In genomic region chr11:104133442-104133983, GRCm38 (mm10) we compare ENCODE assay signal across 8 mouse cellular contexts. TPM values are rescaled to one million over a fixed set of nuclear protein-coding genes. Genes with fewer than 3 reads are reported as not detected.
DNase-seq lines count a peak whose midpoint lies in the region; ATAC-seq and TF ChIP-seq lines count a peak whose summit lies in the region.

No protein-coding gene starts in this region.

- WGBS in liver, embryonic 12.5 days (ENCODE audit: insufficient replicate concordance), result 3% methylated on average over 47 of the region's 47 CpGs
- WGBS in liver, postnatal 0 days (ENCODE audit: insufficient replicate concordance), result 1% methylated on average over 47 of the region's 47 CpGs
- WGBS in hindbrain, embryonic 12.5 days, result 1% methylated on average over 47 of the region's 47 CpGs
- WGBS in neural tube, embryonic 11.5 days, result under 1% methylated on average over 47 of the region's 47 CpGs

- no peak for TF ChIP-seq EP300 in liver, postnatal 0 days (IDR thresholded peaks at IDR 0.05; ENCODE audit: low read depth)

- no peak overlapping the region for H3K9ac ChIP-seq in liver, embryonic 12.5 days
- no peak overlapping the region for H3K9ac ChIP-seq in liver, postnatal 0 days (replicated peaks)
- H3K9ac ChIP-seq in hindbrain, embryonic 12.5 days, result peak overlapping the region; percentile 77
- H3K9ac ChIP-seq in neural tube, embryonic 11.5 days (ENCODE audit: low read length), result peak overlapping the region; percentile 60

- peaks cover 5% of the 10 kb centered on the region; the same call in 1 of the 2 replicates for H3K4me1 ChIP-seq in liver, embryonic 12.5 days
- peaks cover 3% of the 10 kb centered on the region; the same call in 1 of the 2 replicates for H3K4me1 ChIP-seq in liver, postnatal 0 days (ENCODE audit: insufficient read depth)
- H3K4me1 ChIP-seq in hindbrain, embryonic 12.5 days, result peaks cover 15% of the 10 kb centered on the region
- H3K4me1 ChIP-seq in neural tube, embryonic 11.5 days (ENCODE audit: control insufficient read depth, insufficient read depth, low read length), result peaks cover 14% of the 10 kb centered on the region; the same call in 1 of the 2 replicates

- H3K4me2 ChIP-seq in liver, embryonic 12.5 days, result peak overlapping the region; percentile 62
- no peak overlapping the region for H3K4me2 ChIP-seq in liver, postnatal 0 days (ENCODE audit: low read depth, low read length)
- peak overlapping the region; percentile 99 for H3K4me2 ChIP-seq in hindbrain, embryonic 12.5 days (replicated peaks)
- peak overlapping the region; percentile 85 for H3K4me2 ChIP-seq in neural tube, embryonic 11.5 days (ENCODE audit: low read depth)

- H3K4me3 ChIP-seq in liver, embryonic 12.5 days, result peak overlapping the region; percentile 41; the same call in 1 of the 2 replicates
- no peak overlapping the region for H3K4me3 ChIP-seq in liver, postnatal 0 days (ENCODE audit: low read depth, low read length)
- peak overlapping the region; percentile 62 for H3K4me3 ChIP-seq in hindbrain, embryonic 12.5 days
- H3K4me3 ChIP-seq in neural tube, embryonic 11.5 days (ENCODE audit: low read depth, low read length), result peak overlapping the region; percentile 55

- DNase-seq in cerebellum, adult 11-12 months, result peak; percentile 59
- DNase-seq in cerebellum, postnatal 4 days (ENCODE audit: low spot score in 2 of 2), result no peak
- DNase-seq in liver, postnatal 0 days, result no peak
- DNase-seq in neural tube, embryonic 11.5 days (ENCODE audit: low spot score), result peak; percentile 28
- no peak for DNase-seq in yolk sac, embryonic 10.5 days (ENCODE audit: low spot score)

- H3K27ac ChIP-seq in liver, embryonic 12.5 days, result no peak overlapping the region
- no peak overlapping the region for H3K27ac ChIP-seq in liver, postnatal 0 days (ENCODE audit: low read depth)
- H3K27ac ChIP-seq in hindbrain, embryonic 12.5 days, result no peak overlapping the region
- H3K27ac ChIP-seq in neural tube, embryonic 11.5 days (ENCODE audit: low read depth, low read length), result no peak overlapping the region

- no peaks in the 10 kb centered on the region for H3K9me3 ChIP-seq in liver, embryonic 12.5 days (replicated peaks)
- no peaks in the 10 kb centered on the region for H3K9me3 ChIP-seq in liver, postnatal 0 days (ENCODE audit: low read length)
- H3K9me3 ChIP-seq in hindbrain, embryonic 12.5 days (replicated peaks), result no peaks in the 10 kb centered on the region
- H3K9me3 ChIP-seq in neural tube, embryonic 11.5 days (ENCODE audit: control insufficient read depth, low read length), result no peaks in the 10 kb centered on the region

- H3K36me3 ChIP-seq in liver, embryonic 12.5 days, result no peaks in the 10 kb centered on the region
- no peaks in the 10 kb centered on the region for H3K36me3 ChIP-seq in liver, postnatal 0 days (replicated peaks; ENCODE audit: insufficient read depth, low read length)
- H3K36me3 ChIP-seq in hindbrain, embryonic 12.5 days, result no peaks in the 10 kb centered on the region
- no peaks in the 10 kb centered on the region for H3K36me3 ChIP-seq in neural tube, embryonic 11.5 days (ENCODE audit: control insufficient read depth, insufficient read depth, low read length)

- ATAC-seq in liver, embryonic 12.5 days, result no peak
- ATAC-seq in liver, postnatal 0 days, result no peak
- no peak for ATAC-seq in hindbrain, embryonic 12.5 days (ENCODE audit: low FRiP score)
- ATAC-seq in neural tube, embryonic 11.5 days (ENCODE audit: insufficient read depth, low FRiP score, low TSS enrichment), result no peak
- no peak for ATAC-seq in megakaryocyte-erythroid progenitor cell, adult 5-6 weeks (replicated peaks; ENCODE audit: low FRiP score, low TSS enrichment, poor library complexity, severe bottlenecking)

- peaks cover 86% of the 10 kb centered on the region for H3K27me3 ChIP-seq in liver, embryonic 12.5 days (replicated peaks)
- H3K27me3 ChIP-seq in liver, postnatal 0 days (ENCODE audit: insufficient read depth, low read length), result peaks cover 69% of the 10 kb centered on the region
- peaks cover 81% of the 10 kb centered on the region for H3K27me3 ChIP-seq in hindbrain, embryonic 12.5 days
- H3K27me3 ChIP-seq in neural tube, embryonic 11.5 days (ENCODE audit: control insufficient read depth, insufficient read depth, low read length), result peaks cover 60% of the 10 kb centered on the region

- TF ChIP-seq CTCF in liver, postnatal 0 days (IDR thresholded peaks at IDR 0.05; ENCODE audit: low read depth), result no peak

RNA-seq across cellular contexts. Expression of gene Crhr1, which starts 0.9 kb away (rescaled TPM):
- polyA plus RNA-seq in liver, embryonic 12.5 days (2016; fragmentation: Nextera tagmentation; extraction: Ambion mirVana), result not detected in 2 replicates
- polyA plus RNA-seq in liver, postnatal 0 days (2015; fragmentation: Nextera tagmentation; extraction: Ambion mirVana), result not detected in 2 replicates
- polyA plus RNA-seq in hindbrain, embryonic 12.5 days (2016; fragmentation: Nextera tagmentation; extraction: Ambion mirVana), result 1.8 and 2.9 TPM in 2 replicates
- polyA plus RNA-seq in neural tube, embryonic 11.5 days (2014; fragmentation: Nextera tagmentation; extraction: Ambion mirVana), result 0.24 and 0.97 TPM in 2 replicates
- total RNA-seq in megakaryocyte-erythroid progenitor cell, adult 5-6 weeks (2014; fragmentation: Nextera tagmentation), result not detected in 2 replicates
- total RNA-seq in megakaryocyte-erythroid progenitor cell, adult 5-6 weeks (2017), result not detected in 2 replicates

RNA-seq across cellular contexts. Expression of gene Sppl2c, which starts 52.6 kb away (rescaled TPM):
- not detected in 2 replicates for polyA plus RNA-seq in liver, embryonic 12.5 days (2016; fragmentation: Nextera tagmentation; extraction: Ambion mirVana)
- polyA plus RNA-seq in liver, postnatal 0 days (2015; fragmentation: Nextera tagmentation; extraction: Ambion mirVana), result not detected in 2 replicates
- not detected in 2 replicates for polyA plus RNA-seq in hindbrain, embryonic 12.5 days (2016; fragmentation: Nextera tagmentation; extraction: Ambion mirVana)
- not detected in 2 replicates for polyA plus RNA-seq in neural tube, embryonic 11.5 days (2014; fragmentation: Nextera tagmentation; extraction: Ambion mirVana)
- total RNA-seq in megakaryocyte-erythroid progenitor cell, adult 5-6 weeks (2014; fragmentation: Nextera tagmentation), result not detected in 2 replicates
- total RNA-seq in megakaryocyte-erythroid progenitor cell, adult 5-6 weeks (2017), result not detected in 2 replicates

Comparison
In these comparisons a context has a peak if more than half of its experiments do, and no peak if none do; other contexts are left out.
1. DNase-seq: peak in cerebellum, adult 11-12 months (single experiment) and neural tube, embryonic 11.5 days (single experiment); none in cerebellum, postnatal 4 days (0 of 2), liver, postnatal 0 days (single experiment) and yolk sac, embryonic 10.5 days (single experiment).
2. H3K9ac ChIP-seq: peak in hindbrain, embryonic 12.5 days (single experiment) and neural tube, embryonic 11.5 days (single experiment); none in liver, embryonic 12.5 days (single experiment) and liver, postnatal 0 days (single experiment).